Mouse (Mus musculus) lung, adult 2 months (tissue): ENCODE data around the gene Acaa1a.

Experiments
- CTCF ChIP-seq: fragments of 200-500 bp; IDR thresholded peaks from 2 replicates; pipeline ENCODE4 v1.5.1; 2011; ENCODE audit warnings: mild to moderate bottlenecking, low read length, control low read depth; ENCODE audit not compliant: insufficient read depth
- POLR2A ChIP-seq: fragments of 200-500 bp; IDR thresholded peaks from 2 replicates; pipeline ENCODE4 v1.6.1; 2011; ENCODE audit warnings: low read depth, mild to moderate bottlenecking, control low read depth, low read length, borderline replicate concordance; ENCODE audit errors: extremely low read depth

DNA sequence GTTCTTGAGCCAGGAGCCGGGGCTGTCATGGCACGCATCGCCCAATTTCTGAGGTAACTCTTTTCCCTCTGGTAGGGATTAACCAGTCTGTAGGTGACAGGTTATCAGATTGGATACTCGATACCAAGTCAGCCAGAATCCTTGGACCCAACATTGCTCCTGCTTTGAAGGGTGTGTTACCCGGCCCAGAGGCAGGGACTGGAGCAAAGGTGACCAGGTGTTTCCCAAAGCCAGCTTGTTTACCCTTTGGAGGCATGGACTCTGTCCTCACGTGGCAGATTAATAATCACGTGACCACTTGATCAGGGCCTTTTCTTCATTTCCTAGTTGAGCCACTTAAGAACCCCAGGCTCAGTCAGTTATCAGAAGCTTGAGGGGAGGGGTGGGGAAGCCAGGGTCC lies 3.3 kb downstream of the Acaa1a start:
- no peak for TF ChIP-seq POLR2A
- no peak for TF ChIP-seq CTCF
